Comparison of ENCODE assay signal across 1 mouse cellular context in the genomic region with DNA sequence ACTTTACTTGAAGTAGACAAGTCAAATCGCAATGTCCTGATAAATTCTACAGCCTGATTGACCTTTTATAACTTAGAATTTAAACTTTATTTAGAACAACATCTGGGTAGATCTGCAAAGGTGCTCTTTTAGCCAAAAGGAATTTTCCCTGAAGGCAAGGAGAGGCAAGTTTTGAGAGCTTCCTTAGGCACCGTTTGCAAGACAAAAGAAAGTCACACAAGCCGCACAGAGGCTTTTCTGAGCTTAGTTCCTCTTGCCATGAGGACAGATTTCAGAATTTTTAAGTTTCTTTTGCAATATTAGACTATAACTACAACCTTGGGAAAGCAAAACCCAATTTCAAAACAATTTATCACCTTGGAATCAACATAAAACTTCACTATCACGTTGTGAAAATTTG. TPM values are rescaled to one million over a fixed set of nuclear protein-coding genes. Genes with fewer than 3 reads are reported as not detected.
"Had no signal": no experiment of that assay in that cellular context is flagged by ENCODE, and none has a peak within 500 bp of the region (broad histone marks: within the 10 kb centered on the region; RNA-seq: fewer than 3 reads in every experiment).

No protein-coding gene starts in this region.

RNA-seq across cellular contexts. Expression of gene Abat, which starts 47.9 kb away (rescaled TPM):
- total RNA-seq: monocyte, adult 5-6 weeks had no signal
